Mouse (Mus musculus) testis, postnatal 10 days (tissue): Measurements from ENCODE around the gene Xlr5b.
"Not testable (repeated sequence)": the region's sequence is repeated elsewhere in the genome, so short reads cannot be mapped to it uniquely, and the experiment has no call there.

Experiments used
- DNase-seq: peaks from one replicate; pipeline ENCODE4 v3.0.0; 2021; ENCODE audit warnings: low spot score

The Xlr5b gene

GRCm38 (mm10) chrX:73148496-73148895, at the start of gene Xlr5b:
TSS of gene Xlr5b (plus strand) at chrX:73148796.
- DNase-seq: not testable (repeated sequence)

- not testable (repeated sequence) for DNase-seq
Measured at GRCm38 (mm10) chrX:73116747-73117146, 31.8 kb upstream of the Xlr5b start, which contains the start of gene Gm14685. TSS of gene Gm14685 (plus strand) at chrX:73117047.

- DNase-seq: not testable (repeated sequence)
Measured at GRCm38 (mm10) chrX:73122859-73123829, 25.5 kb upstream of the Xlr5b start.

- not testable (repeated sequence) for DNase-seq
Measured at GRCm38 (mm10) chrX:73143218-73143618, 5.4 kb upstream of the Xlr5b start.

GRCm38 (mm10) chrX:73149350-73149749, 754 bp downstream of the Xlr5b start, which contains the start of gene DXBay18:
TSS of gene DXBay18 (minus strand) at chrX:73149450.
- DNase-seq: not testable (repeated sequence)

GRCm38 (mm10) chrX:73176889-73177288, 28.3 kb downstream of the Xlr5b start, which contains the start of gene Spin2d:
TSS of gene Spin2d (minus strand) at chrX:73176989.
- not testable (repeated sequence) for DNase-seq

- DNase-seq: peak; percentile 35
Measured at GRCm38 (mm10) chrX:73191934-73192333, 43.3 kb downstream of the Xlr5b start, which contains the start of gene Xlr3b. TSS of gene Xlr3b (plus strand) at chrX:73192207.
